Comparison of ENCODE assay signal across 22 mouse cellular contexts in genomic region chr1:169230097-169230496, GRCm38 (mm10).
DNase-seq lines count a peak whose midpoint lies in the region; ATAC-seq and TF ChIP-seq lines count a peak whose summit lies in the region.
"Had no signal": no experiment of that assay in that cellular context is flagged by ENCODE, and none has a peak within 500 bp of the region (broad histone marks: within the 10 kb centered on the region; RNA-seq: fewer than 3 reads in every experiment).

No protein-coding gene starts in this region.

- H3K27me3 ChIP-seq in kidney, embryonic 14.5 days (ENCODE audit: control insufficient read depth, insufficient read depth, low read length): no peaks in the 10 kb centered on the region
- no peaks in the 10 kb centered on the region for H3K27me3 ChIP-seq in kidney, embryonic 16.5 days (ENCODE audit: insufficient read depth, low read length)
- H3K27me3 ChIP-seq in lung, embryonic 14.5 days (ENCODE audit: insufficient read depth, low read length): no peaks in the 10 kb centered on the region
- H3K27me3 ChIP-seq: embryonic facial prominence, embryonic 13.5 days; embryonic facial prominence, embryonic 15.5 days; forebrain, embryonic 12.5 days had no signal

- H3K9me3 ChIP-seq in kidney, embryonic 14.5 days (ENCODE audit: control insufficient read depth, low read length): no peaks in the 10 kb centered on the region
- H3K9me3 ChIP-seq in kidney, embryonic 16.5 days (ENCODE audit: low read length): no peaks in the 10 kb centered on the region
- no peaks in the 10 kb centered on the region for H3K9me3 ChIP-seq in lung, embryonic 14.5 days (ENCODE audit: low read depth, low read length)
- H3K9me3 ChIP-seq: embryonic facial prominence, embryonic 13.5 days; embryonic facial prominence, embryonic 15.5 days; forebrain, embryonic 12.5 days had no signal

- no peak overlapping the region for H3K27ac ChIP-seq in kidney, embryonic 14.5 days (ENCODE audit: low read depth, low read length)
- peak overlapping the region; percentile 19; the same call in 1 of the 2 replicates for H3K27ac ChIP-seq in kidney, embryonic 16.5 days (ENCODE audit: low read length)
- H3K27ac ChIP-seq in lung, embryonic 14.5 days (ENCODE audit: low read depth): no peak overlapping the region
- H3K27ac ChIP-seq: embryonic facial prominence, embryonic 13.5 days; embryonic facial prominence, embryonic 15.5 days; forebrain, embryonic 10.5 days; forebrain, embryonic 12.5 days had no signal

- DNase-seq in kidney, postnatal 25 days: no peak
- DNase-seq in kidney, adult 18-20 months: no peak
- peak; percentile 21 for DNase-seq in lung, embryonic 14.5 days
- no peak for DNase-seq in lung, postnatal 36 days
- DNase-seq: adrenal gland, adult 2 months; adrenal gland, postnatal 10 days; adrenal gland, postnatal 25 days; cerebellum, adult 11 months; cerebellum, adult 18-20 months; cerebellum, adult 8-10 months; cerebellum, adult 9-11 months; cerebellum, postnatal 14 days; cerebellum, postnatal 36 days; embryo, embryonic 11 days had no signal

- no peaks in the 10 kb centered on the region for H3K4me1 ChIP-seq in kidney, embryonic 14.5 days (ENCODE audit: control insufficient read depth, insufficient read depth, low read length)
- H3K4me1 ChIP-seq in kidney, embryonic 16.5 days (ENCODE audit: insufficient read depth, low read length): peaks cover 2% of the 10 kb centered on the region; the same call in 1 of the 2 replicates
- no peaks in the 10 kb centered on the region for H3K4me1 ChIP-seq in lung, embryonic 14.5 days (ENCODE audit: insufficient read depth)
- H3K4me1 ChIP-seq: embryonic facial prominence, embryonic 13.5 days; embryonic facial prominence, embryonic 15.5 days had no signal

- H3K9ac ChIP-seq in kidney, embryonic 14.5 days (ENCODE audit: low read depth, low read length): no peak overlapping the region
- H3K9ac ChIP-seq in kidney, embryonic 16.5 days (replicated peaks; ENCODE audit: low read length): no peak overlapping the region
- no peak overlapping the region for H3K9ac ChIP-seq in lung, embryonic 14.5 days
- H3K9ac ChIP-seq: embryonic facial prominence, embryonic 13.5 days; embryonic facial prominence, embryonic 15.5 days; forebrain, embryonic 12.5 days had no signal

- peak; percentile 87; the same call in 1 of the 2 replicates for ATAC-seq in kidney, embryonic 14.5 days (ENCODE audit: low FRiP score, low TSS enrichment)
- ATAC-seq in kidney, embryonic 16.5 days (ENCODE audit: low FRiP score, low TSS enrichment): peak; percentile 79
- no peak for ATAC-seq in lung, embryonic 14.5 days (ENCODE audit: insufficient read depth)
- ATAC-seq: forebrain, embryonic 14.5 days had no signal

- H3K36me3 ChIP-seq in kidney, embryonic 14.5 days (ENCODE audit: control insufficient read depth, insufficient read depth, low read length): no peaks in the 10 kb centered on the region
- H3K36me3 ChIP-seq in kidney, embryonic 16.5 days (ENCODE audit: insufficient read depth, low read length): no peaks in the 10 kb centered on the region
- no peaks in the 10 kb centered on the region for H3K36me3 ChIP-seq in lung, embryonic 14.5 days (ENCODE audit: insufficient read depth)
- H3K36me3 ChIP-seq: embryonic facial prominence, embryonic 13.5 days; embryonic facial prominence, embryonic 15.5 days; forebrain, embryonic 10.5 days; forebrain, embryonic 12.5 days had no signal

- no peak overlapping the region for H3K4me3 ChIP-seq in kidney, embryonic 14.5 days (ENCODE audit: low read length)
- H3K4me3 ChIP-seq in kidney, embryonic 16.5 days (ENCODE audit: low read length): no peak overlapping the region
- H3K4me3 ChIP-seq in lung, embryonic 14.5 days (ENCODE audit: low read depth, low read length): no peak overlapping the region
- H3K4me3 ChIP-seq: embryonic facial prominence, embryonic 13.5 days; embryonic facial prominence, embryonic 15.5 days; erythroblast, embryonic 14.5 days; forebrain, embryonic 10.5 days; forebrain, embryonic 12.5 days had no signal

- TF ChIP-seq CTCF in lung, embryonic 14.5 days (IDR thresholded peaks at IDR 0.05; ENCODE audit: low read depth): no peak

- 35% methylated on average over 4 of the region's 4 CpGs for WGBS in kidney, embryonic 14.5 days
- WGBS in kidney, embryonic 16.5 days: 26% methylated on average over 4 of the region's 4 CpGs
- WGBS in lung, embryonic 14.5 days: 46% methylated on average over 4 of the region's 4 CpGs

- no peak overlapping the region for H3K4me2 ChIP-seq in kidney, embryonic 14.5 days (replicated peaks; ENCODE audit: low read depth, low read length)
- H3K4me2 ChIP-seq in kidney, embryonic 16.5 days (replicated peaks; ENCODE audit: low read depth, low read length): no peak overlapping the region
- no peak overlapping the region for H3K4me2 ChIP-seq in lung, embryonic 14.5 days
- H3K4me2 ChIP-seq: embryonic facial prominence, embryonic 13.5 days; embryonic facial prominence, embryonic 15.5 days; forebrain, embryonic 12.5 days had no signal
